Mouse (Mus musculus) thymus, adult 2 months (tissue): ENCODE data around the gene Ttll8. TPM values are rescaled to one million over a fixed set of nuclear protein-coding genes. Genes with fewer than 3 reads are reported as not detected.

Source experiments
- DNase-seq: peaks from one replicate; pipeline ENCODE4 v3.0.0; 2021
- H3K27ac ChIP-seq: fragments of 200-500 bp; 2 replicates; pipeline ENCODE4 v1.5.1; 2012; ENCODE audit warnings: low read length, control low read depth; ENCODE audit not compliant: control insufficient read depth, insufficient read depth
- H3K27me3 ChIP-seq: fragments of 200-500 bp; 2 replicates; pipeline ENCODE4 v1.6.1; 2012; ENCODE audit warnings: mild to moderate bottlenecking, low read length, moderate library complexity, mixed read lengths; ENCODE audit not compliant: control insufficient read depth, insufficient read depth
- H3K36me3 ChIP-seq: fragments of 200-500 bp; 2 replicates; pipeline ENCODE4 v1.6.1; 2012; ENCODE audit warnings: mild to moderate bottlenecking, low read length, moderate library complexity; ENCODE audit not compliant: control insufficient read depth, insufficient read depth
- H3K4me1 ChIP-seq: fragments of 200-500 bp; replicated peaks from 2 replicates; pipeline ENCODE4 v1.6.1; 2012; ENCODE audit warnings: low read length; ENCODE audit not compliant: control insufficient read depth, insufficient read depth
- H3K4me3 ChIP-seq: fragments of 200-500 bp; 2 replicates; pipeline ENCODE4 v1.5.1; 2012; ENCODE audit warnings: mild to moderate bottlenecking, low read length, control low read depth, moderate library complexity; ENCODE audit not compliant: control insufficient read depth, insufficient read depth
- CTCF ChIP-seq: fragments of 200-500 bp; IDR thresholded peaks from 2 replicates; pipeline ENCODE4 v1.5.1; 2012; ENCODE audit warnings: mild to moderate bottlenecking, control low read depth, low read length, moderate library complexity, borderline replicate concordance; ENCODE audit not compliant: control insufficient read depth, poor library complexity, insufficient read depth; ENCODE audit errors: extremely low read depth
- POLR2A ChIP-seq: fragments of 200-500 bp; IDR thresholded peaks from 2 replicates; pipeline ENCODE4 v1.6.1; 2012; ENCODE audit warnings: mild to moderate bottlenecking, low read length, control low read depth, moderate library complexity; ENCODE audit not compliant: control insufficient read depth, poor library complexity, insufficient read depth; ENCODE audit errors: extremely low read depth
- WGBS: fragments of 180-500 bp; shearing (Covaris S2); methylation state at CpG from one replicate; pipeline ENCODE4 v1.1.7; 2018; 5-methylcytosine and 5-hydroxymethylcytosine counted together
- polyA plus RNA-seq: library from polyadenylated mRNA; depleted of rRNA; stranded (reverse); fragments of >200 nt; gene quantifications from 2 replicates; pipeline ENCODE4 v1.2.3, GENCODE M21; 2012

Gene Ttll8
- polyA plus RNA-seq, 1 experiment: 0.05 TPM

DNA sequence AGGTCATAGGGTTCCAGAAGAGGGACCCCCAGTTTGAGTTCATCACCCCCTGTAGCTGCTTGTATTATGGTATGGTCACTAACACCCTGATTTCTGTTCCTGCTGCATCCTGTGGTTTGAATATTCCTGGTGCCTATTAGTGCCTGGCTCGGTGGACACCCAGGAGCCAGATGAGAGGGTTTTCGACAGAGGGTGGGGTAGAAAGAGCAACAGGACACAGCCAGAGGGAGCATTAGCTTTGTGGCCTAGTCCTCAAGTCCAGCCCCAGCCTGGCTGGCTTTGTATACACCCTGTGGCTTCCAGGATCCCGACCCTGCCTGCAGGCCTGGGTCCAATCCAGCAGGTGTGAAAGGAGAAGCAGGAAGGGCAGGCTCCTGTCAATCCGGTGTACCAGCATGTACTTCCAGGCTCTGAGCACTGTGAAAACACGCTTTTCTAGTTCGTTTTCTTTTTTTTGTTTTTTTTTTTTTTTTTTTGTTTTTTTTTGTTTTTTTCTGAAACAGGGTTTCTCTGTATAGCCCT, 98.3 kb downstream of the Ttll8 start:
- no peak overlapping the region for H3K4me3 ChIP-seq
- no peak overlapping the region for H3K27ac ChIP-seq
- H3K4me1 ChIP-seq: no peaks in the 10 kb centered on the region
- TF ChIP-seq POLR2A (no peak), CTCF (no peak)
- no peaks in the 10 kb centered on the region for H3K36me3 ChIP-seq
- no peak for DNase-seq
- 75% methylated on average over 6 of the region's 6 CpGs for WGBS
- no peaks in the 10 kb centered on the region for H3K27me3 ChIP-seq

DNA sequence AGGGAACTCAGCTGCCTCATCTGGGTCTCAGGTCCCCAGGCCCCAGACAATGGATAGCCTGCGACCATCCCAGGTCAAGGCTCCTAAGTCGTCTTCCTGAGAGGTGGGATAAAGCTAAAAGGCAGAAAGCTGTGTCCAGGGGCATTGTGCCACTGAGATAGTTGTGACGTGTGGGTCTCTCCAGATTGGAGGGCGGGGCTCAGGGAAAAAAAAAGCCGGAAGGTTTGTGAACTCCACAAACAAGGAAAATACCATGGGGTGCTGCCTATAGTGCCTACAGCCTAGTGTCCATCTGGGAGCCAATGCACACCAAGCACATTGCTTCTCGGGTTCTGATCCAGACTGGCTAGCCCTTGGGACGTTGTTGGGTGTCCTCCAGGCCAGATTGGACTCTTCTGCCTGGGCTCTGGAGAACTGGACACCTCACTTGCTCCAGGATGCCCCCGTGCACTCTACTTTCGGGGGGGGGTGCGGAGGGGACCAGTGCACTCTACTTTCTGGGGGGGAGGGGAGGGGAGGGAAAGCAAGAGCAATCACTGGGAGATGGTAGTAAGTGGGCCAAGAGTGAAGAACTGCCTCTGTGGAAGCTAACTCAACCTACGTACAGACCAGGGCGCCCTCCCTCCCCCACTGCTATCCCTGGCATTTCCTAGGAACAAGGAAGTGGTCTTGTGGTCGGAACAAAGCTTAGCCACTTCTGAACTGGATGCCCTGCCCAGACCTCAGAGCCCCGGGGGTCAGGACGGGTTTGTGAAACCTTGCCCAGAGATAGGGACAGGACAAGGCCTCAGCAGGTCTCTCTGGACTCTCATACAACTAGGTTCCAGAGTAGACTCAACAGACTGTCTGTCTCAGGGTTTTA, 99.0 kb downstream of the Ttll8 start:
- H3K4me3 ChIP-seq: no peak overlapping the region
- no peaks in the 10 kb centered on the region for H3K4me1 ChIP-seq
- DNase-seq: no peak
- TF ChIP-seq POLR2A: no peak
- TF ChIP-seq CTCF: no peak
- H3K27me3 ChIP-seq: no peaks in the 10 kb centered on the region
- 67% methylated on average over 15 of the region's 15 CpGs for WGBS
- no peak overlapping the region for H3K27ac ChIP-seq
- no peaks in the 10 kb centered on the region for H3K36me3 ChIP-seq

DNA sequence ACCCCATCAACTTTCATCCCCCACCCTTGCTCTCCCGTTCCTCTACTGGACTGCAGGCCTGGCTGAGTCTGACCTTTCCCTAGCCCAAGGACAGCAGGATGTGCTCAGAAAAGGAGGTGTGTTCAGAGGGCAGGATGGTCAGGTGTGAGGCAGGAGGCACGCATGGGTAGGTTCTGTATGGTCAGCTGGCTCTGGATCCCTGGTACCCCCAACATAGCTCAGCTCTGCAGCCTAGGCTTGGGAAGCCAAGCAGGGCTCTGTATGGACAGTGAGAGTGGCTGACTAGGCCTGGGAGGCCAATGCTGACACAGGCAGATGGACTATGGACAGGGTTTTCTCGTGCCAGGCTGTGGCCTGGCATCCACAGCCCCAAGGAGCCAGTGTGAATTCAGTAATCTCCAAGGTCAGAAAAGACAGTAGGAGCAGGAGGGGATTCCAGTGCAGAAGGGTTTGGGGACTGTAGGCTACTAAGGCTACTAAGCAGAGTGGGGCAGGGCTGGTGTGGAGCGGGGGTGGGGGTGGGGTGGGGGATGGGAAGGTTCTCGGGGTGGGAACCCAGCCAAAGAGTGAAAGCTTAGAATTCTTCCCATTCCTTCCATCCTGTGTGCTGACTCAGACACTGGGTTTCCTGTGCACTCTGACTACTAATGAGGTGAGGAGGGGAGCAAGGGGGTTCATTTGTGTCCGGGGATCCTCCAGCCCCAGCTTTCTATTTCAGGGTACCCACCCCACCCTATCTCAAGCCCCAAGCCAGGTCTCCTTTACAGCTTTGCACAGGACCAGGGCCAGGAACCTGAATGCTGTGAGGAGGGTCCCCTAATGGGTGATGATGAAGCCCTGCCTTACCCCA, 99.9 kb downstream of the Ttll8 start:
- no peaks in the 10 kb centered on the region for H3K27me3 ChIP-seq
- TF ChIP-seq POLR2A (no peak), CTCF (no peak)
- no peaks in the 10 kb centered on the region for H3K4me1 ChIP-seq
- DNase-seq: no peak
- H3K27ac ChIP-seq: no peak overlapping the region
- 56% methylated on average over 6 of the region's 6 CpGs for WGBS
- H3K4me3 ChIP-seq: no peak overlapping the region
- H3K36me3 ChIP-seq: no peaks in the 10 kb centered on the region

DNA sequence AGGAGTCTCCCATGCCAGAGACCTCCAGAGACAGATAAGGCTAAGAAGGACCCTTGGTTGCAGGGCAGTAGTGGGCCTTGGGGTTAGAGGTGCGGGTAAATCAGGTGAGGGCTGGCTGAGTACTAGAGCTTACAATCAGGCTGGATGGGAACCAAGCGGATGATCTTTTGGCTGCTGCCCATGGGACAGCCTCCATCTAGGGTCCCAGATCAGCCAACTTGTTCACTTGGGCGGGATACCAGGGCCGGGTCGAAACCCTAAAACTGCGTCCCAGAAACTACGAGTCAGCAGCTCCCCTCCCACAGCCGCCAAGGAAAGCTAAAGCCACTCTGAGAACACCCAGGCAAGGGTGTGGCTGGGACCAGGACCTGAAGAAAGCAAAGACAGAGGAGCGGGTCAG, 101.1 kb downstream of the Ttll8 start:
- DNase-seq: no peak
- WGBS: 94% methylated on average over 9 of the region's 9 CpGs
- H3K36me3 ChIP-seq: no peaks in the 10 kb centered on the region
- no peaks in the 10 kb centered on the region for H3K27me3 ChIP-seq
- H3K4me3 ChIP-seq: no peak overlapping the region
- no peaks in the 10 kb centered on the region for H3K4me1 ChIP-seq
- H3K27ac ChIP-seq: no peak overlapping the region
- TF ChIP-seq POLR2A: no peak
- no peak for TF ChIP-seq CTCF

DNA sequence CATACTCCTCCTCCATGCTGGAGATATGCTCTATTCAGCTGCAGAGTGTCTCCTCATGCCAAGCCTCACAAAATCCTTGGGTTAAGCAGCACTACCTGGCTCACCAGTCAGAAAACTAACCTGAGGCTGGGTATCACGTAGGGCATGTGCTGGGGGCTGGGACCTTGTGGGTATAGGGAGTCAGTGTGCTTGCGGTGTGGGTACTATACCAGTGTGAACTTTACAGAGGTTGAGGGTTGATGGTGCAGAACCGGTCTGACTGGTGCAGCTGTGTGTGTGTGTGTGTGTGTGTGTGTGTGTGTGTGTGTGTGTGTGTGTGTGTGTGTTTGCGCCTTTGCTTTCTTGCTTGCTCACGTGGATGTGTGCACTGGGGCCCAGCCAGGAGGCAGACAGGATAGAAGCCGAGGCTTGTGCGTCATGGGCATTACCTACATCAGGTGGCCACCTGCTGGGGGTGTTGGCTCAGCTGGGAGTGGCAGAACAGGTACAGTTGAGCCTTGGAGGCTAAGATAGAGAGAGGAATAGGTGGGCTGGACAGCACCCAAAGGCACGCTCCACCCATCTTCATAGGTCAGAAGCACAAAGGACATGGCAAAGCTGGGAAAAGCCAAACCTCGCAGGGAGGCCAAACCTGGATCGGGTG, 102.6 kb downstream of the Ttll8 start:
- Histone ChIP-seq H3K27me3 (no peaks in the 10 kb centered on the region), H3K36me3 (no peaks in the 10 kb centered on the region), H3K4me1 (no peaks in the 10 kb centered on the region), H3K4me3 (no peak overlapping the region), H3K27ac (no peak overlapping the region)
- TF ChIP-seq CTCF (no peak), POLR2A (no peak)
- 67% methylated on average over 10 of the region's 10 CpGs for WGBS
- no peak for DNase-seq

DNA sequence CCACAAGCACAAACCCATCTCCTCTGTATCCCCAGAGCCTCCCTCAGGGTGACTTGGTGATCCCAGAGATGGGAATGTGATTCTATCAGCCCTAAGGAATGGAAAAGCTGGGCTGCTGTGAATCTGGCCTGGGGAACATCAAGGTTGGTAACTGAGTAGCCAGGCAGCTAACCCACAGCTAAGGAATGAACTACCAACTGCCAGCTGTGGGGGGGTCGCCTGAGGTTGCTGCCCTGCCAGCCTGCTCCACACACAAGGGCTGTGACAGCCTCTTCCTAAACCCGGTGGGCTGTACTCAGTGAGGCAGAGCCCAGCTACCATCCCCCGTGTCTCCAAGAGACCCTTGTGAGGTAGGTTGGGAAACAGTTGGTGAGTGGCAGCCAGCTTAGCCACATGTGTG, 103.1 kb downstream of the Ttll8 start:
- H3K36me3 ChIP-seq: no peaks in the 10 kb centered on the region
- no peaks in the 10 kb centered on the region for H3K27me3 ChIP-seq
- no peak overlapping the region for H3K4me3 ChIP-seq
- no peak overlapping the region for H3K27ac ChIP-seq
- 78% methylated on average over 3 of the region's 3 CpGs for WGBS
- H3K4me1 ChIP-seq: no peaks in the 10 kb centered on the region
- no peak for TF ChIP-seq POLR2A
- no peak for TF ChIP-seq CTCF
- DNase-seq: no peak
